Mouse (Mus musculus): Measurements from ENCODE around the gene Sbno2.

DNA sequence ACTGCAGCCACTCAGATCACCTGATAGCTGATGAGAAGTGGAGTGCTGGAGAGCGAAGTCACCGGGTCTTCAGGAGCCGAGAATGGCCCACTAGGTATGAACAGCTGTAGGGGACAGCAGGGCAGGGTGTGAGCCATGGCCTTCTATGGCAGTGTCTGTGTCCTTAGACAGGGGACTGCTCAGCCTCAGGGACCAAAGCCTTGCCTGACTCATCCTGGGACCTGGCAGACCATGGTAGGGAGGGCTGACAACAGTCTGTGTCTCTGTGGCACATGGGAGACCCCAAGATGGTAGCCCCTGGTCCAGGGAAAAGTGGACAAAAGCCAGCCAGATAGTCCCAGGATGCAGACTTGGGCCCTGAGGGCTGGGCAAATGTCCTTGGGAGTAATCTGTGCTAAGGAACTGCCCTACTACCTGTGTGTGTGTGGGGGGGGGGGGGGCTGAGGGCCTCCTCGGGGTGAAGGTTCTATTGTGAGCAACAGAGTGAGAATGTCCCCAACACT, 35.4 kb downstream of the Sbno2 start:
- TF ChIP-seq MXI1 (IDR thresholded peaks at IDR 0.05; ENCODE audit: low read depth, low read length) (no peak), MAX (IDR thresholded peaks at IDR 0.05; ENCODE audit: low read length) (no peak)

Measured in CH12.LX (cell line).